Comparison of ENCODE assay signal across 1 mouse cellular context in the genomic region with DNA sequence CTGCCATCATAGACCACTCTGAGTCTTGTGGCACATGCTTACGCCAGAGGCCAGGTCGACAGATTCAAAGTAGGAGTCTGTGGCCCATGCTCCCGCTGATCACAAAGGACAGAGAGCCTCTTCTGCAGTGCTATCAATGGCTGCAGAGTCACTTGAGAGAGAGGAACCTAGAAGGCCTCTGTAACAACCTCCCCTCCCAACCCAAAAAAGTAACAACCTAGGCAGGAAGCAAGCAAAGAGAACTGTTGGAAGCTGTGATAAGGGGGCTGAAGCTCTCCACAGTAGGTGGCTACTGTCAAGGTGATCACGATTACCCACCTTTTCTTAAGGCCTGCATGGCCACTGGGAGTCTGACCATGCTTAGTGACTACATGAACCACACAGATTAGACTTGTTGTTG.
TF ChIP-seq lines count a peak whose summit lies in the region.

No protein-coding gene starts in this region.

TF ChIP-seq in MEL, 35 proteins besides CTCF, POLR2A, EP300 and RAD21:
- TF ChIP-seq MYC (IDR thresholded peaks at IDR 0.05; ENCODE audit: low read depth, low read length), result peak; percentile 65
- TF ChIP-seq HCFC1 (IDR thresholded peaks at IDR 0.05; ENCODE audit: low read depth, low read length), result peak; percentile 64; the same call in 1 of the 2 replicates
- TF ChIP-seq USF1 (IDR thresholded peaks at IDR 0.05; ENCODE audit: low read depth, low read length), result no peak
- peak; percentile 55; the same call in 1 of the 2 replicates for TF ChIP-seq MXI1 (IDR thresholded peaks at IDR 0.05; ENCODE audit: low read depth, low read length)
- TF ChIP-seq ELF1 (IDR thresholded peaks at IDR 0.05; ENCODE audit: low read depth, low read length), result peak; percentile 57; the same call in 1 of the 2 replicates
- peak; percentile 77 for TF ChIP-seq TBP (IDR thresholded peaks at IDR 0.05; ENCODE audit: low read depth, low read length)
- TF ChIP-seq MAX (IDR thresholded peaks at IDR 0.05; ENCODE audit: low read length), result peak; percentile 57; the same call in 1 of the 2 replicates
- TF ChIP-seq SIN3A (IDR thresholded peaks at IDR 0.05; ENCODE audit: low read length), result peak; percentile 78
- TF ChIP-seq GABPA (IDR thresholded peaks at IDR 0.05; ENCODE audit: low read depth, low read length), result no peak
- peak; percentile 78 for TF ChIP-seq TAL1 (IDR thresholded peaks at IDR 0.05; ENCODE audit: low read length)
- no peak for TF ChIP-seq MEF2A (IDR thresholded peaks at IDR 0.05; ENCODE audit: extremely low read depth, insufficient replicate concordance, low read depth, low read length, poor library complexity, severe bottlenecking)
- TF ChIP-seq ETS1 (IDR thresholded peaks at IDR 0.05; ENCODE audit: low read depth, low read length), result peak; percentile 36; the same call in 1 of the 2 replicates
- TF ChIP-seq ZKSCAN1 (IDR thresholded peaks at IDR 0.05; ENCODE audit: low read depth, low read length), result no peak
- peak; percentile 89 for TF ChIP-seq RCOR1 (IDR thresholded peaks at IDR 0.05; ENCODE audit: low read depth, low read length)
- TF ChIP-seq UBTF (IDR thresholded peaks at IDR 0.05; ENCODE audit: borderline replicate concordance, insufficient read depth, low read depth, low read length), result no peak
- peak; percentile 34; the same call in 1 of the 2 replicates for TF ChIP-seq NELFE (IDR thresholded peaks at IDR 0.05; ENCODE audit: low read depth, low read length)
- peak; percentile 50; the same call in 1 of the 2 replicates for TF ChIP-seq ZNF384 (IDR thresholded peaks at IDR 0.05; ENCODE audit: low read depth, low read length)
- peak; percentile 88 for TF ChIP-seq GATA1 (IDR thresholded peaks at IDR 0.05; ENCODE audit: low read depth, low read length)
- TF ChIP-seq JUND (IDR thresholded peaks at IDR 0.05; ENCODE audit: low read depth, low read length), result no peak
- TF ChIP-seq CHD1 (IDR thresholded peaks at IDR 0.05; ENCODE audit: low read depth, low read length), result no peak
- no peak for TF ChIP-seq CHD2 (IDR thresholded peaks at IDR 0.05; ENCODE audit: low read length)
- TF ChIP-seq POLR2AphosphoS2 (IDR thresholded peaks at IDR 0.05; ENCODE audit: low read length), result no peak
- 0 out of 2 replicates have a peak, but pooled peaks have one; percentile 40 for TF ChIP-seq MYB (IDR thresholded peaks at IDR 0.05; ENCODE audit: low read depth, low read length)
- TF ChIP-seq MAZ (IDR thresholded peaks at IDR 0.05; ENCODE audit: low read depth, low read length), result peak; percentile 95
- TF ChIP-seq BHLHE40 (IDR thresholded peaks at IDR 0.05; ENCODE audit: borderline replicate concordance, low read depth, low read length), result no peak
- peak; percentile 80; the same call in 1 of the 2 replicates for TF ChIP-seq POLR2AphosphoS5 (IDR thresholded peaks at IDR 0.05; ENCODE audit: borderline replicate concordance, low read depth, low read length)
- TF ChIP-seq KAT2A (conservative IDR thresholded peaks at IDR 0.05; ENCODE audit: low read depth, low read length), result no peak
- peak; percentile 70 for TF ChIP-seq TCF12 (IDR thresholded peaks at IDR 0.05; ENCODE audit: low read depth, low read length)
- TF ChIP-seq ZC3H11A (IDR thresholded peaks at IDR 0.05; ENCODE audit: low read depth, low read length), result no peak
TF ChIP-seq in MEL: peak in this region for 17.
